Mouse (Mus musculus) left cerebral cortex, adult 8-10 months (tissue): ENCODE results near the gene Tulp3. TPM values are rescaled to one million over a fixed set of nuclear protein-coding genes. Genes with fewer than 3 reads are reported as not detected.
A peak's percentile ranks its signal among the peaks of the same experiment; 100 is the strongest.
"Not testable (repeated sequence)": the region's sequence is repeated elsewhere in the genome, so short reads cannot be mapped to it uniquely, and the experiment has no call there.

Experiments used
- DNase-seq, 2 experiments: peaks; one replicate each; pipeline ENCODE4 v3.0.0; 2022; ENCODE audit warnings: low spot score in 2 of 2
- total RNA-seq, 4 experiments: library from RNA; stranded (reverse); gene quantifications; 2 replicates each; pipeline ENCODE4 v1.2.4; 2022

Gene Tulp3
- total RNA-seq, 4 experiments from 2014 or later, result 16.6 to 22.1 (median 20.2) TPM

DNA sequence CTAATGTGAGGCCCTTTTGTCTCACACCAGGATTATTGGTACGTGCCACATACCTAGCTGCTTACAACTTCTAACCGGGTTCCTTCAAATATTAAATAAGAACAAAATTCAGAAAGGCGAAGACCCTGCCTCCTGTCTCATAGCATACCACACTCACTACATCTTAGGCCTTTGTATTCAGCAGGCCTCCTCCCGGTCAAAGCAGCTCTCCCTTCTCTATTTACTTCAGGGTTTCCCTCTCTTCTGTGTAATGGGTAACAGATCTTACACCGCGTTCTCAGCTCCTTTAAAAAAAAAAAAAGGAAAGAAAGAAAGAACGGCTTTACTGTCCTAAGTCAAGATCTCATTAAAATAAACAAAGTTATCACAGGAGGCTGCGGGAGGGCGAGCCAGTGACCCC lies 6.2 kb upstream of the Tulp3 start:
- no peak for DNase-seq

DNA sequence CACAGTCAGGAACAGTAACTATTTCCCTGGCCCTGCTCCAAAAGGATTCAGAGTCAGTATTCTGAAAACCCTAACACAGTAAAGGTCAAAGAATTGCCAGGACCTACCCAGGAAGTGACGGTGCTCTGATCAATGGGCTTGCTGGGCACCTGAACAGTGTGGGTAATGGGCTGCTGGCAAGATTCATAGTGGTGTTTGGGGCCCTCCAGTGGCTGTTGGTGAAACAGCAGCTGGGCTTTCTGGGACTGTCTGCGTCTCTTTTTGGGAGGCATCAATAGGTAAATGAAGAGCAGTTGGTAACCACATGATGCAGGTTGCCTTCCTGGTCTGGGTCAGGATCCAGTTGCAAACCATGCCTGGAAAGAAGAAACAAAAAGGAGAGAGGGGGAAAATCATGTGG lies 3.3 kb upstream of the Tulp3 start:
- DNase-seq, result peak in 1 of 2 experiments; percentile 76

DNA sequence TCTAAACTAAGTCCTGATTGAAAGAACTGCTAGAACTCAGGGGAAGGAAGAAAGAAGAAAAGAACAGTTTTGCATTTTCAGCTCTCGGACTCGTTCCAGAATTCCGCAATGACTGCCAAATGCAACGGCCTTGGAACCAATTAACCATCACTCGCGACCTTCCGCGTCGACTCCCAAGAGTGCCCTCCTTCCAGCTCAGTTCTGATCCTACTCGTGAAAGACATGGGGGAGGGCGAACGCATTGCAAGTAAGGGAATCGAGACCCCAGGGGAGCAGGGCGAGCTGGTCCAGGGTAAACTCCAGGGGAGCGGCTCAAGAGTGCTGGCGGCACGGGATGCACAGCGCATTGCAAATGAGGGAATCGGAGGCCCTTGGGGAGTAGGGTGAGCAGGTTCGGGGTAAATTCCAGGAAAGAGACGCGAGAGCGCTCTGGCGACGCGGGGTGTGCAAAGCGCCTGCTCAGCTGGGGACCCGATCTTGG lies 410 bp downstream of the Tulp3 start:
- peak; percentile 34 to 46 for DNase-seq

DNA sequence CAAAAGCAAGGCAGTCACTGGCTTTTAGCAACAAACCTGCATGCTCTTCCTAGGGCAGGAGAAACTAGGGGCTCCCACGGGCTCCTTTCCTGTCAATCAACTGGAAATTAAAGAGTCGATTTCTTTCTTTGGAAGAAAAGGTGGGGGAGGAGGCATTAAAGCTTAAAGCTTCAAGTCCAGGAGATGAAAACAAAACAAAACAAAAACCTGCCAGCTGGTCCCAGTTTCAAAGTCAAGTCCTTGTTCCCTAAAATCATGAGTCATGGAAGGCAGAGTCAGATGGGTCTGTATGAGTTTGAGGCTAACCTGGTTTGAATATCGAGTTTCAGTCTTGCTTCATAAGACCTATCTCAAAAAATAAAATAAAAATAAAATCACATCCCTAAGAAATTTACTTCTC lies 1.5 kb downstream of the Tulp3 start:
- no peak for DNase-seq

DNA sequence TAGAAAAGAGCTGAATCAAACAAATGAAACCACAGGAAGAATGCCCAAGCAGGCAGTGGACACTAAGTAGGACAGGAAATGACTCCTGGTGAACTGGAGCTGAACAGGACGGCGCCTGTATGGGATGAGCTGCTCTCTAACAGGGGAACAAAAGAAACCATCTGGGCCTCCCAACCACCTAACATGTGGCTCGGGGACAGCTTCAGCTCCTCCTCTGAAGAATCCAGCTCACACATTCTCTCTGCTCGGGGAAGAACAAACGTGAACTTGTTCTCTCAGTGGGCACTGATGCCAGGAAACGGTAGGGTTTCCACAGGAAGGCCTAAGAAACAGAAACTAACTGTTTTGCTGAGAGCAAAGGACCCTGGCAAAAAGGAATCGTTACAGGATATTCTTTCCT lies 5.9 kb downstream of the Tulp3 start:
- no peak for DNase-seq

DNA sequence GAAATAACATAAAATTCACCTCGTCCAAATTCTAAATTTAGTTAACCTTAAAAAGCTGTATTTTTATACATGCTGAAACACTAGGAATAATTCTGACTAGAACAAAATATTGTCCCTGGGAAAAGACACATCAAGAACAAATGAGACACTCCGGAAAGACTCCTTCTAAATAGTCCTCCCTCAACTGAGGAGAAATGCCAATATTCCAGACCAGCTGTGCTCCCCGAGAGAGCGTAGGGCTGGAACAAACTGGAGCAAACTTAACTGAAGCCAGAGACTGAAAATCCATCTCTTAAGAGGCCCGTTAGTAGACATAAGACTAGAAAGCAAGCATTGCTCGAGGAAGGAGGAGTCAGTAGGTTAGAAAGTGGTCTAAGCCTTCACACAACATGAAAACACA lies 8.9 kb downstream of the Tulp3 start:
- DNase-seq, result no peak

DNA sequence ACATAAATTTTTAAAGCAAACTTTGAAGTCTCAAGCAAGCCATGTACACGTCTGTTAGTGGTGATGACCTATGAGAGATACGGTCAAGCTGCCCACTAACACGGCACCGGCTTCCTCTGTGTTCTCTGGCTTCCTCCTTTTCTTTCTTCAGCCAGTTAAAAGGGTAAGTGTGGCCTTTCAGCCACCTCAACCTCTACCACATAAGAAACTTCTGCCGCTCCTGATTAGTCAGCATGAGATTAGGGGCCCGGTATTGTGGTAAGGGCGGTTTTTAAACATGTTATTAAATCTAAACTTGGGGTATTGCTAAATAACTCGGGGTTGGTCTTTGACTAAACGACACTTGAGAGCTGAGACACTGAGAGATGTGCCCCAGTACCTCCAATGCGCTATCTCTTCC lies 10.0 kb downstream of the Tulp3 start:
- DNase-seq, result no peak

DNA sequence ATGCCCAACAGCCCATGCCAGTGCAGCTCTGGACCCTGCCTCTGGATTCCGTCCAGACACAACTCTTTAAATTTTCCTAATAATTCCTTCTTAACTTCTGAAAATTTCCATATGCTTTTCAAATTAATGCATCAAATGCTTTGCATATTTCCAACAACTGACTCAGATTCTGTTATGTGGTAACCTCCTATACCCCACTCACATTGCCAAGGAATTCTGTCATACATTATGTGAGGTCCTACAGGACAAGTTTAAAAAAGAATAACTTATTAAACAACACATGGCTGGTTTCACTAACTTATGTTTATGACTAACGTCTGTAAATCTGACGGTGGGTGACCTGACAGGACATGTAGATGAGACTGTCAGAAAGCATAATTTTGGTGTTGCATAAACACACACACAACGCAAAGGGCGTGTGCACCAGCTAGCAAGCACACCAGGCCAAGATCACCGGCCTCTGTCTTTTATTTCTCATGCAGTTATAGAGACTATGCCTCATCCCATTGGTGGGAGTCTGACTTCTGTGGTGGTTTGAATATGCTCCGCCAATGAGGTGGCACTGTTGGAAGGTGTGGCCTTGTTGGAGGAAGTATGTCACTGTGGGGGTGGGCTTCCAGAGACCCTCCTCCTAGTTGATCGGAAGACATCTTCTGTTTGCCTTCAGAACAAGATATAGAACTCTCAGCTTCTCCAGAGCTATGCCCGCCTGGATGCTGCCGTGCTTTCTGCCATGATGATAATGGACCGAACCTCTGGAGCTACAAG lies 13.5 kb downstream of the Tulp3 start:
- DNase-seq, result no peak

DNA sequence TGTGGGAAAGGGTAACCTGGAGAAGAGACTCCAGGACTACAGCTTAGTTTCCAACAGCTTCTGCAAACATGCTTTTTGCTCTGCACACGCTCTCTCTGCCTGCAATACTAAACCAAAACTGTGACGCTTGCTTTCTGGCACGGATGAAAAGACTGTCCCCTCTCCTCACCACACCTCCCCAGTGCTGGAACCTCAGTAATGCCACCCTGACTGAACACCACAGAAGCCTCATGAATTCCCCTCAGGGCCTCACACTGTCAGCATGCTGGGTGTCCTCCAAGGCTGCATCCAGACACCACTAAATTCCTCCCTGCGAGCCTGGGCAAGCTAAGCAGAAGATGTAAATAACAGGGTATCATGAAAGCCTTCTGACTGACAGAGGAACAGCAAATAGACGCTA lies 16.8 kb downstream of the Tulp3 start:
- no peak for DNase-seq

DNA sequence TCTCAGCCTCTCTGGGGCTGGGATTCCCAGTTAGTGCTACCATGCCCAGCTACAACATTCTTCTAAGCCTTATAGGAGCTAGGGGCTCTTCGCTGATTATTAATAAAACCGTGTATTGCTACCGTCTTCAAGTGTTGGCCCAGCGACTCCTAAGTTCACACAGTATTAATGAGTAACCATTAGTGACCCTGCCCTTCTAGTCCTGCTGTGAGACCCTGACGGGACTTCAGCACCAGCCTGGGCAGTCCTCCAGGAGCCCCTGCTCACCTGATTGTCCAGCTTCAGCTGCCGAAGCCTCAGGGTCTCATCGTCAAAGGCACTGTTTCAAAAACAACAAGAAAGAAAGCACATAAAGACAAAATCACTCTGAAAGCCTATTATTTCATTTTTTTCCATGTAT lies 18.2 kb downstream of the Tulp3 start:
- DNase-seq, result no peak

DNA sequence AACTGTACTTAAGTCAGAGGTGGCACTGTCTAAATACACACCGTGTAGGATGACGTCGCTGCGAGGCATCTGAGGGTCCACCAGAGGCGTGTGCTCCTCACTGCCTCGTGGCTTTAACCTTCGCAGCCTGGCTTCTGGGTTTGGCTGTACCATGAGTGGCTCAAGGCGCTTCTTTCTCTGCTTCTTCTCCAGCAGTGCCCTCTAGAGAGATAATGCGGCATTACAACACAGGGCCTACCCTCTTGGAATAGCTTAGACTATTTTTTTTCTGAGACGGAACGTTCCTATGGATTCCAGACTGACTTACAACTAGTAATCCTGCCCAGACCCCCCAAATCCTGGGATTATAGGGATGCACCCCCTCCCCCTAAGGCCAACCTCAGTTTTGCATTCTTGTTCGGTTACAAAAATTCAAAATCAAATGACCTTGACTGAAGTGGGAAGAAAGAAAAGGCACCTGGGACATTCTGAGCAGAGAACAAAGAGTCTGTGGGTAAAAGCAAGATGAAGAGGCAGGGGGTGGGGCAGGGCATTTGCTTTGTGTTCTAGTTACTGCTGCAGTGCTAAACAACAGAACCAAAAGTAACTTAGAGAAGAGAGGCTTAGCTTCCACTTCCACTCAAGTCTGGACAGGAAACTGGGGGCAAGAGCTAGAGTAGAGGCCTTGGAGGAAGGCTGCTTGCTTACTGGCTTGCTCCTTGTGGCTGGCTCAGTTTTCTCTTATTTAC lies 21.1 kb downstream of the Tulp3 start:
- peak; percentile 45 to 54 for DNase-seq

DNA sequence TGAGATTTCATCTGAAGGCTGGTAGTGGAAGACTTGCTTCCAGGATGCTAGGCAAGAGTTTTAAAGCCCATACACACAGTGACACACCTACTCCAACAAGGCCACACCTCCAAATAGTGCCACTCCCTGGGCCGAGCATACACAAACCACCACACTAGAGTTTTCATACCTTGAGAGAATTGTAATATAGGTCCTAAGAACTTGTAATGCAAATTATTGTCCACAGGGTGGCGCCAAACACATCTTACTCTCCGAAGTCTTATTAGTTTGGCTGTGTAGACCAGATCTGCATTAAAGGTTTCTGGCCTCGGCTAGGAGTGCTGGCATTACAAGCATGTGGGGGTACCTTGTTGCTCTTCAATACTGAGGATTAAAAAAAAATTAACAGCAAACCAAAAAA lies 37.3 kb downstream of the Tulp3 start:
- no peak for DNase-seq

DNA sequence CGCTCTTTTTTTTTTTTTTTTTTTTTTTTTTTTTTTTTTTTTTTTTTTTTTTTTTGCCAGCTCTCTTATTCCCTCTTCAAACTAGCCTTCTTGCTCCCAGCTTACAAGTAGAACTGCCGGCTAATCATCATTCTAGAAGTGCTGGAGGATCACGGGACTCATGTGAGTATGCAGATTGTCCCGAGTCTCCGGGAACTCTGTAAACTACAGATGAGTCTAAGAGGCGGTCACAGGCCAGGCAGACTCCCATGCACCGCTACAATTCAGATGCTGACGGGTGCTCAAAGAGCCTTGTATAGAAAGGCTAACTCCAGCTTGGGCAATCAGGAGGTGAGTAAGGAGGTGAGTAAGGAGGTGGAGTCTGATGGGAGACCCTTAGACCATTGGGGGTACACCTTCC lies 40.1 kb downstream of the Tulp3 start:
- DNase-seq, result no peak

DNA sequence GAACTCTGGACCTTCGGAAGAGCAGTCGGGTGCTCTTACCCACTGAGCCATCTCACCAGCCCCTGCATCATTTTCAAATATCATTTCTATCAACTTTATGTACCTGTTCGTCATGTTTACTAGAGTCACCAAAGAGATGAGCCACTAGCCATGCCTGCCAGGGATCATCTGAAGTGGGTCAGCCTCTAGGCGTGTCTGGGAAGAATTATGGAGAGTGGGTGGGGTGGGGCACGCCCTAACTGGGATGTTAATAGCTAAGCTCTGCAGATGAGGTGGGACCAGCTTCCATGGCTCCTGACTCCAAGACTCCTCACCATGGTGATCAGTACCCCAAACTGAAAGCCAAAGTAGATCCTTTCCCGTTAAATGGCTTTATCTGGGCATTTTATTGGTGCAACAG lies 40.9 kb downstream of the Tulp3 start:
- no peak for DNase-seq

DNA sequence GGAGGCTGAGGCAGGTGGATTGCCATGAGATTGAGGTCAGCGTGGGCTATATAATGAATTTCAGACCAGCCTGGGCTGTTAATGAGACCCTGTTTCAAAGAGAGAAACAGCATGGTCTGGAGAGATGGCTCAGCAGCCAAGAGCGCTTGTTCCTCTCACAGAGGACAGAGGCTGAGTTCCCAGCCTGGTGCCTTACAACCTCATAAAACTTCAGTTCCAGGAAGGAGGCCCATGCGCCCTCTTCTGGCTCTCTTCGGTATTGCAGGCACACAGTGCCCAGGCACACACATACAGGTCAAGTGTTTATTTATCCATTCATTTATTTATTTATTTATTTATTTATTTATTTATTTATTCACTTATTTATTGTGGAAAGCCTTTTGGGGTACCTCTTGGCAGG lies 47.3 kb downstream of the Tulp3 start:
- no peak for DNase-seq

DNA sequence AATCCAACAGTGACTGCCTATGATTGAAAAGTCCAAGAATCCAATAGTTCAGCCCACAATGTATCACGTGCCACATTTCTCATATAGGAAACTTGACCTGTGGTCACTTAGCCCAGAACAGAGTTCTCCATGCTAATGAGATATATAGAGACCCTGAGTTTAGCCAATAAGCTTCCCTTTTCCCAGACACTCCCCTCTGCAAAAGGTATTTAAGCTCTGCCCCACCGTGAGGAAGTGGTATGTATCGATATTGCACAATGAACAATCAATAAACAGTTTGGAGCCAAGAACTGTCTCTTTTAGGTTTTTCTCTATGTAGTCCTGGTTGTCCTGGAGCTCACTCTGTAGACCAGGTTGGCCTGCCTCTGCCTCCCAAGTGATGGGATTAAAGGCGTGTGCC lies 50.9 kb downstream of the Tulp3 start:
- DNase-seq, result no peak

DNA sequence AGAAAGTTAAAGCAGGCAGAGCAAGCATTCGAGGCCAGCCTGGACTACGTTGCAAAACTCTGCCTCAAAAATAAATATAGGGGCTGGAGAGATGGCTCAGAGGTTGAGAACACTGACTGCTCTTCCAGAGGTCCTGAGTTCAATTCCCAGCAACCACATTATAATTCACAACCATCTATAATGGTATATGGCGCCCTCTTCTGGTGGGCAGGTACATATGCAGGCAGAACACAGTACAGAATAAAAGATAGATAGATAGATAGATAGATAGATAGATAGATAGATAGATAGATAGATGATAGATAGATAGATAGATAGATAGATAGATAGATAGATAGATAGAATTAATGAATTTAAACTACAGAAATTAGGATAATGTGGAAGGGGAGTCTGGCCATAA lies 53.0 kb downstream of the Tulp3 start:
- DNase-seq, result not testable (repeated sequence)

DNA sequence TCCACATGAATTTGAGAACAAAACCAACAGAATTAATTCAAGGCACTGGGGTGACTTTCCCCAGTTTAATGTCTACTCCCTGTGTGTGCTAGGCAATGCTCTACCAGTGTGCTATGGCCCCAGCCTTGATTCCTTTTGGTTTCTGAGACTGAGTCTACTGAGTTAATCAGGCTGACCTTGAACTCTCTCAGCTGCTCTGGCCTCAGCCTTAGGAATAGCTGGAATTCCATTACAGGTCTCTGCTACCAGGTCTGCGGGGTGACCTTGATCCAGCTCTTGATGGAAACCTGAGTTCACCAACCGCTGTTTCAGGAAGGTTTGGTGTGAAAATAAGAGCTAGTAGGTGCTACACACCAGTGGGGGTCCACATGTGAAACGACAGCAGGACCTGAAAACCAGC lies 53.8 kb downstream of the Tulp3 start:
- no peak for DNase-seq

DNA sequence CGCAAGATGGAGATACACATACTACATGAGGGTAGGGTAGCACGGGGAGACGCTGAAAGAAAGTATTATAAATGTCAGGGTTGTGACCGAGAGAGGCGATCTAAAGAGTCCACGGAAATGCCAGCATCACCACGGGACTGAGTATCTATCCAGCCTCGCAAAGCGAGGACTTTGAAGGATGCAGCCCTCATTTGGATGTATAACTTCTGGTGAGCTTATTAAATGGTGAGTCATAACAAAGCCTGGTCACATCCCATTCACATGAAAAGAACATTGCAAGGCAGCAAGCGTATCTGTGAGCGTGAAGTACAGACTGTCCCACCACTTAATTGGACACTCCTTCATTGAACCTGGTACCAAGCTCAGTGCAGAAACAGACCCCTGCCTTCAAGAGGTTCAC lies 54.2 kb downstream of the Tulp3 start:
- DNase-seq, result no peak

DNA sequence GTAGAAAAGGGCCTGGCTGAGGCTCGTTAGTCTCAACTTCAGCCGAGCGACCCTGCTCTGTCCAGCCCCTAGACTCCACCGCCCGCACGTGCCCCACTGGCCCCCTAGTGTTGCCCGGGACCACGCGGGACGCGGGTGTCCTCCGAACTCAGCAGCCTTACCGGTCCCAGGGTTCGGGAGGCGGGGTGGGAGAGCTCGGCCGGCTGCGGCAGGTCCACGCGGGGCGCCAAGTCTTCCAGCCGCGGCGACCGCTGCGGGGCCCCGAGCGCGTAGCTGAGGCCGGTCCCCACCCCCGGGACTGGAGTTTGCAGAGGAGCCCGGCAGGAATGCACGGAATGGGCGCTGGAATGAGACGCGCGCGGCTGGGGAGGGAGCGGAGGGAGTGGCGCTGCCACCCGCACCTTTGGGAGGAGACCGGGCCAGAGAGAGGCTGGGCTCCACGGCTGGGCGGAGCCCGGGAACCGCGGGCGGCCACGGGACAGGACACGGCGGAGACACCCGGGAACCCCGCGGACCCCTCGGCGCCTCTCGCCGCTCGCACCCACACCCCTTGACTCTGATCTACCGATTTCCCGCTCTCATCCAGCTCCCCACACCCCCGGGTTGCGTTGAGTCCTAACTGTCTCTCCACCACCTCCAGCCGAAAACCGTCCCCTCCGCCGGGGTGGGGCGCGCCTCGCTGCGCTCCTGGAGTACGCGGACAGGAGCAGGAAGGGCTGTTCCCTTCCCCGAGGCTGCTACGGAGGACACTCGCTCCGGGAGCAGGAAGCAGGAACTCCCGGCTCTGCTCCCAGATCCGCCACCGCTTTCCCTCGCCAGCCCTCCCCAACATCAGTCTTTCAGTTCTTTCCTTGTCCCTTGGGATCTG lies 55.3 kb downstream of the Tulp3 start, which contains the start of gene Tead4:
TSS of gene Tead4 (minus strand) at position 690 of the 868 bp plus-strand sequence.
- DNase-seq, result no peak

DNA sequence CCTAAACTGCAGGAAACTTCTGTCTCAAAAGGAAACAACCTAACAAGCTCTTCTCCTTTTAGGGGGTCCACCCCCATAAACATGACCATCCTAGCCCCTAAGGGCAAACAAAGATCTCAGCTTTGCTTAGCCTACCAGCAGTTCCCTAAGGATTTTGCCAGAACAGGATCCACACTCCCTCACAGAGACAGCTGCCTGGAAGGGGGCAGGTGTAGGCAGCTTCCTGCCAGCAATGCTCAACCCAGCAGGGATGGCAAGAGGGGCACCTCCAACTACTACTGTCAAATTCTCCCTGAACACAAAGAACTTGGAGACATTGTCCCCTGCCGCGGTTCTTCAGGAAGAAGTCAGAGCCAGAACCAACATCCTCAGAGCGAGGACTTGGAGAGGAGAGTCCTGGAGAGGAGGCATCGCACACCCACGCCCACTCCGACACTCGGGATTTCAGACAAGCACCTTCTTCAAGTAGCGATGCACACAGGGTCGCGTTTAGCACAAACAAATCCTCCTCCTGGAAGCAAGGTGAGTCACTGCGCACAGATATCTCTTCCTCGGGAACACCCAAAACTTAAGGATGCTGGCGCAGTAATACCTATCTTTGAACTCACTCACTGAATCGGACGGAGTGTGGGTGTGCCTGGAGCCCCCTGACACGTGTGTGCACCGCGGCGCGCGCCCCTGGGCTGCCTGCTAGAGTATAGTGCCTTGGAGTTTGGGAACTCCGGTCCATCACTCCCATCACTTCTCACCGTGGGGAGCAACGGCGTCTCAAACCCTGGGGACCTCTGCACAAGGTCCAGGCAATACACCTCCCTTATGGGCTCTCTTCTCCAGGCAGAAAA lies 56.1 kb downstream of the Tulp3 start:
- DNase-seq, result no peak
